Mouse (Mus musculus): Measurements from ENCODE around the gene Gm45208.

DNA sequence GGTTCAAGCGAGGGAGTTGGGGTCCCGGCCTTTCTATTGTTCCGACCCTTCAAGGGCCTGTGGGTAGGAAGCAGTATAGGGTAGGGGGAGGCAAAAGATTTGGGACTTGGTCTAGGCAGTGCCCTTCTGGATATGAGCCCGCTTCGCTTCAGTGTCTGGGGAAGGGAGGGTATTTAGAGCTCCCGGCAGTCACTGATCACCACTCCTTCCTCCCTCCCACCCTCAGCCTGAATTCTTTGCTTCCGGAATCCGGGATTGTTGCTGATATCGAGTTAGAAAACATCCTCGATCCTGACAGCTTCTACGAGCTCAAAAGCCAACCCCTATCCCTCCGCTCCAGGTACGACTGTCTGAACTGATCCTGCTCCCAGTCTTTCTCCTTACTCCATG, 43.2 kb downstream of the Gm45208 start:
- TF ChIP-seq CTCF (IDR thresholded peaks at IDR 0.05; ENCODE audit: extremely low read depth, insufficient read depth, low read length) (no peak), POLR2A (IDR thresholded peaks at IDR 0.05; ENCODE audit: extremely low read depth, insufficient read depth, low read length) (no peak)

All from cortical plate, adult 2 months (tissue).